Mouse (Mus musculus) thymus, postnatal 0 days (tissue): ENCODE data around the gene Zdhhc1. TPM values are rescaled to one million over a fixed set of nuclear protein-coding genes. Genes with fewer than 3 reads are reported as not detected.

Experiments used
- DNase-seq: peaks from one replicate; pipeline ENCODE4 v3.0.0-alpha.2; 2015; ENCODE audit warnings: low spot score
- polyA plus RNA-seq: library from polyadenylated mRNA; unstranded; fragments of >200 nt; fragmentation: Nextera tagmentation; extraction: Ambion mirVana; gene quantifications from 2 replicates; pipeline ENCODE4 v1.2.1, GENCODE M21; 2015

Zdhhc1 gene
- 5.8 and 6.9 TPM in 2 replicates for polyA plus RNA-seq

DNA sequence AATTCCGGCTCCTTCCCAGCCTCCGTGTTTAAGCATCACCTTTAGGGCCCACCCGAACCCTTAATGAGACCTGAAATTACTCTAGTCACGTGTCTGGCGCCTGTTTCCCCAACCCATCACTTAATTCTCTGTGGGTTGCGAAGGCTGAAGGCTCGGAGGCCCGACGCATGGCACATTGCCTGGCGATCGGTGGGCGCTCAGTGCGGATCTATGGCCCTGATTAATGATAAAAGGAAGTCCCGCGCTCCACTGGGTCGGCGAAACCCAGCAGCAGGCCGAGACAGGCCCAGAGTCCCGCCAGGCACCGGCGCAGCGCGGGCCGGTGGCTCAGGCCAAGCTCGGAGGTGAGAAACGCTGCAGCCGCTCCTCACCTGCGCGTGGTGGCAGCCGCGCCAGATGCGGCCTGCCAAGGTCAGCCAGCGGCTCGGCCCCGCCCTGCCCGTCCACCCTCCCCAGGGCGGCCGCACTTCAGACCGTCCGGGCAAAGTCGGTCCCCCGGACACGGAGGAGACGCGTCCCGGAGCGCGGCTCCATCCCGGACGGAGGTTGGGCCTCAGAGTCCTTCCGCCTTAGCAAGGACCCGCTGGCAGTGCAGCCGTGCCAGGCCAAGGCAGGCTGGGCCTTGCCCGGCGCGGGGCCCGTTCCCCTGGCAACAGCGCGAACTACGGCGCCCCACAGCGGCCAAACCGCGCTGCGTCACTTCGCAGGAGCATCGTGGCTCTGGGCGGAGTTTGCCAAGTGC lies at the start of gene Zdhhc1:
Gene Zdhhc1, minus strand, starts transcription at position 464 of the 742 bp plus-strand sequence.
- DNase-seq: peak; percentile 79

DNA sequence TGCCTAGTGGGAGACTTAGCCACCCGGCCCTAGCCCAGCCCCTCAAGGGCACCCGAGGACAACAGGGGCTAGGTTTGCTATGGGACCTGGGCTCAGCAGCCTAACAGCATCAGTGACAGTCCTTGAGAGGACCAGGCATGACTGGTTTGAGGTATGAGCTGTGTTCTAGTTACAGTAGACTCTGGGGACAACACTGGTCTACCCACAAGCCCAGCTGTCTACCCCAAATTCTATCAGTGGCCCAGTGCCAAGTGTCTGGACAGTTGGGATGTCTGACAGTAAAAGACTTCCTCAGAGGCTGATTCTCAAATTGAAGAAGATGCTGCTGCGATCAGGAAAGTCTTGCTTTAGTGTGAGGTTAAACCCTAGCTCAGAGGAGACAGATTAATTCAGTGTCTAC lies 48.5 kb upstream of the Zdhhc1 start:
- no peak for DNase-seq

DNA sequence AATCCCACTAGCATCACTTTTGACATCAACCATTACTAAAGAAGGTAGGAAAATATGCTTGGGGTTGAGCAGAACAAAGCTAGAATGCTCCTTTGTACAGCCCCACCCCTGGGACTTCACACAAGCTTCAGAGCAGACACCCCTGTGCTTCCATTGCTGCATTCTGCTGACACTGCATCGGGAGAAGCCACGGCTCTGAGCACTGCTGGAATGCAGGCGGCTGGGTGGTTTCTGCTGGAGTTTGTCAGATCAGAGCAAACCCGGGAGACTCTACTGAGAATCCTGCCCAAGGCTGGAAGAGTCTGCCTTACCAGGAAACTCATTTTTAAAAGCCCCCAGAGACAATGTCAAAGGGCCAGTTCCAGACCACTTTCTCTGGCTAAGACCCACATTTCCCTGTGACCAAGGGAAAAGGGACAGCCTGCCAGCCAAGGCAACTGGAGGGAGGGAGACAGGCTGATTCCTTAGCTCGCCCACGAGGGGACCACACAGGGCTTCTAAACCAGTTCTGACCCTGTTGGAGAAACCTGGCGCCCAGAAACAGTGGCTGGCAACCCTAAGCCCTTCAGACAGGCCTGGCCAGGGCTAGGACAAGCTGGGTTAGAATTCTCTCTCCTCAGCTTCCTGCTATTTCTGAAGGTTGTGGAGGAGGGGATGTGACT lies 48.0 kb upstream of the Zdhhc1 start:
- DNase-seq: no peak

DNA sequence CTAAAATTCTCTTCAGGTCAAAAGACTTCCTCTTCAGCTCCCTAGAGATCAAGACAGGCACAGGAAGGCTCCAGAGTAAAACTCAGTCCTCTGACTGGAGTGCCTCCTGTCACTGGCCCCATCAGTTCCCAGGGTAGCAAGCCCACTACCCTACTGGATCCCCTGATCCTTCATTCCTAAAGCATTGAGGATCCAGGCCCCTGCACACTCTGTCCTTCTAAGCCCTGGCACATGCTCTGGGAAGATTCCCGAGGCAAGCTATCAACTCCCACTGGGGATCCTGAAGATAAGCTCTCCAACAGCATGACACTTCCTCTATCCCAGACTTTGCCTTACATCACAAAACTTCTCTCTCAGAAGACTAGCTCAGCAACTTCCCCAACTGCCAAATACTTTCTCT lies 47.0 kb upstream of the Zdhhc1 start:
- DNase-seq: no peak

DNA sequence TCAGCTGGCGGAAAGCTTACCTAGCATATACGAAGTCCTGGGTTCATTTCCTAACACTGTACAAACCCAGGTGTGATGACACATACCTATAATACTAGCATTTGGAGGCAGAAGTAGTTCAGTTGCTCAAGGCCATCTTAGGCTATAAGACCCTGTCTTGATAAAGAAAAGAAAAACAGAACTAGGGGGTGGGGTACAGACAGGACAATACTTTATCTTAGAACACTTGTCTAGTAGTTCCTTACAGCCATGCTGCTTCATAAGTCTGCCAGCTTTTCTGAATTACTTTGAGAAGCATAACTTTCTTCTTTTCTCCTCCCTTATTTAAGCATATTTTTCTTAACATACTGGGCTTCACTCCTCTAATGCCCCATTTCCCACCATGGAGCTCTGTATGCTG lies 46.1 kb upstream of the Zdhhc1 start:
- no peak for DNase-seq

DNA sequence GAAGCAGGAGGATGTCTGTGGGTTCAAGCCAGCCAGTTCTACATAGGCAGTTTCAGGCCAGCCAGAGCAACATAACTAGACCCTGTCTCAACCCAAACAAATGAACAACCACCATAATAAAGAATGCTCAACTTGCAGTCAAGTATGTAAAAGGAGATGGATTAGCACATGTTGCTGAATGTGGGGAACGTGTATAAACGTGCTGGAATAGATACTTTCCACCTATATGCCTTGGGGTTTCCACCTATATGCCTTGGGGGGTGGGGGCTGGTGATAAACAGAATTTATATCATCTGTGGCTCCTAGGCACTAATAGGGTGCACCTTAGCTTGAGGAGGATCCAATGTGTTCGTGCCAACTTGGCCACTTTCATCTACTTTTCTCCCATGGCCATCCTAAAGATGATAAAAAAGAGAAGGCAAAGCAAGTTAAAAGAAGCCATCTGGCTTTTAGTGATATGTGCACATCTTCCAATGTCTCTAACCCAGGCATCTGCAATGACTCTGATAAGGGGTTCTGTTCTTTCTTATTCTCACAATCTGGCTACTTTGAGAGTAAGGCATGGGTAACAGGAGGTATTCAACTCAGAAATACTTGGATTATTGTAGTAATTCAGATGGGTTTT lies 45.4 kb upstream of the Zdhhc1 start:
- DNase-seq: no peak

DNA sequence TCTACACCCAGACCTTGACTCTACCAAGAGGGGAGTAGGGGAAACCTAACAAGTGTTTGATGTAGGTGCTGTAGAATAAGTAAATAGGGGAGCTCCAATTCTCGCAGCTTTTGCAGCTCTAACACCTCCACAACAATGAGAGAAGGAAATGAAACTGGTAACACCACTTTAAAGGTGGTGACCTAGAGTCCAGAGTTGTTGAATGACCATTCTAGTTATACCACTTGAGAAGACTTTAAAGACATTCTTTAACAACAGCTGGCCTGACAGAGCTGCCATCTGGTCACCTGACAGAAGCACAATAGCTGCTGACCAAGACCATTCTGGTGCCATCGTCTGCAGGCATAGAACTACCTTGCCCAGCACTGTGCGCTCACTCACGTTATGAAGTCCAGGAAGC lies 42.2 kb upstream of the Zdhhc1 start:
- DNase-seq: no peak

DNA sequence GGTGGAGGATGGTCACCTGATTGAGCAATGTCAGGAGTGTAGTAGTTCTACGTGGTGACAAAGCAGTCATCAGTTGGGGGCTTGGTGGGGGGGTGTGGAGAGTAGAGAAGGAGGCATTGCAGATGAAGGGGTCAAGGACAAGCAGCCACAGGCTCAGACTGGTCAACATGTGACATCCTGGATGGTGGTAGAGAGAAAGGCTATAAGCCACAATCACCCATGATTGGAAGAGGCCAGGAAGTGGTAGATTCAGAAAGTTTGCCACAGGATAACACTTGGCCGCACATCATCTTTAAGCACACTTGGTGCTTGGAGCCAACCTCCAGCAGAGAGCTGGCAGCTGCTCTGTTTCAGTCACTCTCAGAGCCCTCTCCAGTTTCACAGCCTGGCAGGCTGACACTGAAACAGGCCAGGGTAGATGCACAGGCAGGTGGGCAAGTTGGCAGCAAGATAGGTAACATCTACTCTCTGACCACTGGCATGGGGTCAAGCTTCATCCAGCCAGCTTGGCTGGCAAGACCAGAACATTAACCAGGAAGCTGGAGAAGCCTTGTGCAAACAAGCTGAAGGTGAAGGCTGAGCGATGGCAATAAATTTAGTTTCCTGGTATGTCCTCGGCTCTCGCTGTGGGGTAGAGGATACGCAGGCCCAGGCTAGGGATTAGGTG lies 40.4 kb upstream of the Zdhhc1 start:
- no peak for DNase-seq

DNA sequence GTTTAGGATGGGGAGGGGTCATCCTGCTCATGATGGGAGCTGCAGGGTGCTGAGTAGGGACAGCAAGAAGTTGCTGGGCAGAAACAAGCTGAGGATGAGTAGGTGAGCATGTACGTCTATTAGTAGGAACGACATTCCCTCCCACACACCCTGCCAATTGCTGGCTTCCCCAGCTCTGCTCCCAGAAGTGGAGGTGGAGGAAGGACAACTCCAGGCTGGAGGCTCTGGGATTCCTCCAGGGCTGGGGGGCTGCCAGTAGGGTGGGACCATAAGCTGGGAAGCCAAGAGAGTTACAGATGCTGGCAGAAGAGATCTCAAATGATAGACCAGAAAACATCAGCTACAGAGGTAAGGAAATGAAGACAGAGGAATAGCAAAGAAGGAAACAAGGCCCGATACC lies 39.8 kb upstream of the Zdhhc1 start:
- DNase-seq: no peak

DNA sequence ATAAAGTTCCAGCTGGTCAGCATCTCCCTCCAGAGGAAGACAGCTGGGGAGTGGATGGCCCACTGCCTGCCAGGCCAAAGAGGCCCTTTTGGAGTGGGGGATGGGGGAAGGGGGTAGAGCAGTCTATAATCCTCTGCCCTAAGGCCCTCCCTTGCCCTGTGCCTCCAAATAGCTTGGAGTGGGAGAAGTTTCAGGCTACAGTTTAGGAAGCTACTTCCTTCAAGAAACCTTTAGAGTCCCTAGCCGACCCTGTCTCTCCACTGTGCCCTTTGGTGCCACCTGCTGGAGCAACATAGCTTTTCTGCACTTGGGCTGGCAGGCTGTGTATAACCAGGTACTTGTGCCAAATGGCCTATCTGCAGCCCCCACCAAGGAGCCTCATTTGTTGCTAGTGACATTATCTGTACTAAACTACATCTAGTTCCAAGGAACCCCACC lies 37.2 kb upstream of the Zdhhc1 start:
- peak; percentile 71 for DNase-seq

DNA sequence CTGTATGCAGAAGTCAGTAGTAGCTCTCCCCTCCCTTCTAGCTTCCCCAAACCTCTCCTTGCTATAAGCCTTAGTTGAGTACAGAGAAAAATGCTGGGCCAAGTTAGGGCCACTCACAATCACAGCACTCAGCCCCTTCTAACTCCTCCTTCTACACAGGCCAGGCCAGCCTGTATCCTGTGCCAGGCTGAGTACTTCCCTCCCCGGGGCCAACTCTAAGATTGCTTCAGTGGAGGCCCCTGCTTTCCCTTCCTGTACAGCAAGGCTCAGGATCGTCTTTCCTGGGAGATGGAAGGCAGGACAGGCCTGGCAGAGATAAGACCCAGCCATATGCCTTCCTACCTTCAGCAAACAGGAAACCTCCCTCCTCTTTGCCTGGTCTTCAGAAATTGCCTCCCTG lies 36.7 kb upstream of the Zdhhc1 start:
- no peak for DNase-seq

DNA sequence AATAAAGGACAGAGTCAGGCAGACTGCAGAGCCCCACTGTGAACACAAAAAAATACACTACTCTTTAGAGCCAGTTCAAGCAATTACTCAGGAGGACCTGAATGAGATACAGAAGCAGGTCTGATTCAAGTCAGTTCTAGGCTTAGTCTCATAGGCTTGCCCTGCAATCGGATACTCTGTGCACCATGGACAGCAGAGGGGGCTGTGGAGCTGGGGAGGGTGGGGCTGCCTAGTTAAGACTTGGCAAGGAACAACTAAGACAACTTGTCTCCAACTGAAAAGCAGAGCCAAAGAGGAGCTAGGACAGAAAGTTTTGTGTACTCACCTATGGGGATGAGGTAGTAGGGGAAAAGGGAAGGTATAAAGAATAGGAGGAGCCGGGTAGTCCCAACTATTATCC lies 35.1 kb upstream of the Zdhhc1 start:
- DNase-seq: peak; percentile 57

DNA sequence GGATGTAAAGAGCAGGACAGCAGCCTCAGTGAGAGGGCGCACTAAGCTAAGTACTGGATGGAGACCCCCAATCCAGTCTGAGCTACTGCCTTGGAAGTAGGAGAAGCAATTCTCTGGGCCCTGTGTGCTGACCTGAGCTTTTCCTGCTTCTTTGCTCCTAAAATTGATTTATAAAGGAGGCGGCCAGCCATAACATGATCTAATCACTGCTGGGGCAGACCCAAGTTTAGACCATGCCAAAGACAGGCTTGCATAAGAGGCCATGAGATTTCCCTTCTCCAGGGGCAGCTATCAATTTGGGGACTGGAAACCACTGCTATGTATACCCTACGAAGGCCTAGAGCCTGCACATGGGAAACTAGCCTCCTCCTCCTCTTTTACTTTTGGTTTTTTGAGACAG lies 32.6 kb upstream of the Zdhhc1 start:
- no peak for DNase-seq

DNA sequence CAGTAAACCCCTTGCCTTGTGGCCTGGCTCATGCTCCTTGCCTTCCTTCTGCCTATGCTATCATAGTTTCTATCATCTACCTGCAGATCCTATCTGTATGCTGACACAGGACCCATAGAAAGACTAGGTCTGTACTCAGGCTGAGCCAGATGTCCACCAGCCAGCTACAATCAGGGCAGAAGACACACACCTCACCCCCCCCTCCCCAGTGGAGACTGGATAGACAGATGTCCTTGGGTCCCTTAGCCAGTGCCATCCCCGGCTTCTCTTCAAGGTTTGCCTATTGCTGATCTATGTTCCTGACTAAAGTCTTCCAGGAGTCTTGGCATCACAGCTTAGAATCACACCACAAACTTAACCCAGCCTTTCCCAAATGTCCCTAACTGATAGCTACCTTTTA lies 31.5 kb upstream of the Zdhhc1 start:
- no peak for DNase-seq

DNA sequence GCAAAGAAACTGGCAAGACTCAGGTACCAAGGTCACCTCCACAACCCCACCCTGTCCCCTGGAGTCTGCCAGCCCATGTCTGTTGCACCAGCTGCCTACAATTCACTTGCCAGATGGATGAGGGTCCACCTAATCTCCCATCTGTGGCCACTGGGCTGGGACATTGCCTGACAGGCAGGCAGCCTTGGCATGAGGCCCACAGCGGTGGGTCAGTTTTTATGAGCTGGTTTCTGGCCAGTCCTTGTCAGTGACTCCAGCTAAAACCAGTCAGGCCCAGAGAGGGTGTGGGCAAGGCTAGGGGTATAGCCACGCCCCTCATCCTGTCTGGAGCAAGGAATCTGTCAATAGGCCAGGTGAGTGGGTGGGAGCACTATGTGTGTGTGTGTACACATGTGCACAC lies 30.4 kb upstream of the Zdhhc1 start:
- DNase-seq: no peak

DNA sequence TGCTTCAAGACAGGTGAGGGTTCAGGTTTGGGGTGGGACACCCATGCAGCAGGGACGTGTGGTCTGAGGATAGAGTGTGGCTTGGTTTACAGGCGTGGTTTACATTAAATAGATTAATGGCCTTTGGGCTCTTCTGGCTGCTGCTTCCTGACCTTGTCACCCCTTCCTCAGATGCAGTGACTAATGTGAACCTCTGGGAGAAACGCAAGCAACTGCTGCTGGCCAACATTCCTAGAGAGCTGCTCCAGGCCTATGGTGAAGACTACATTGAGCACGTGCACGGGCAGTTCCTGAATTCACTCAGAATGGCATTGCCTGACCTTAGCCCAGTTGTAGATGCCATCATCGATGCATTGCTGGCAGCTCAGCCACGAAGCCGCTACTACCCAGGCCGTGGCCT lies 26.2 kb upstream of the Zdhhc1 start:
- no peak for DNase-seq

DNA sequence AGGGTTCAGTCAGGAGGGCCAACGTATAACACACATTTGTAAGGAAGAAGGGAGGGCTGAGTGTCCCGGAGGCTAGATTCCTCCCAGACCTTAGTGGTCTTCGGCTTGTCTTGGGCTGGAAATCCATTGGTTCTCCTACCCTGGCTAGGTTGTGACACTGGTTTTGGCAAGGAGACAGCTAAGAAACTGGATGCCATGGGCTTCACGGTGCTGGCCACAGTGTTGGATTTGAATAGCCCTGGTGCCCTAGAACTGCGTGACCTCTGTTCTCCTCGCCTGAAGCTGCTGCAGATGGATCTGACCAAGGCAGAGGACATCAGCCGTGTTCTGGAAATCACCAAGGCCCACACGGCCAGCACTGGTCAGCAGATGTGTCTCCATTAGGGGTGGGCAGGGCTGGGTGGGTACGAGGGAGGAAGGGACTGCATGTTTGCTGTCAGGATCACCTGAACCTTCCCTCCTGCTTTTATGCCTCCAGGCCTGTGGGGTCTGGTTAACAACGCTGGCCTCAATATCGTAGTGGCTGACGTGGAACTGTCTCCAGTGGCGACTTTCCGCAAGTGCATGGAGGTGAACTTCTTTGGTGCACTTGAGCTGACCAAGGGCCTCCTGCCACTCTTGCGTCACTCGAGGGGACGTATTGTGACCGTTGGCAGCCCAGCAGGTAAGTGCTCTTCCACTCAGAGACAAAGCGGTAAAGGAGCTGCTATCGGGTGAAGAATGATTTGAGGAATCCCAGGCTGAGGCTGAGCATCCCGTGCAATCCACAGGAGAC lies 25.5 kb upstream of the Zdhhc1 start:
- DNase-seq: no peak

DNA sequence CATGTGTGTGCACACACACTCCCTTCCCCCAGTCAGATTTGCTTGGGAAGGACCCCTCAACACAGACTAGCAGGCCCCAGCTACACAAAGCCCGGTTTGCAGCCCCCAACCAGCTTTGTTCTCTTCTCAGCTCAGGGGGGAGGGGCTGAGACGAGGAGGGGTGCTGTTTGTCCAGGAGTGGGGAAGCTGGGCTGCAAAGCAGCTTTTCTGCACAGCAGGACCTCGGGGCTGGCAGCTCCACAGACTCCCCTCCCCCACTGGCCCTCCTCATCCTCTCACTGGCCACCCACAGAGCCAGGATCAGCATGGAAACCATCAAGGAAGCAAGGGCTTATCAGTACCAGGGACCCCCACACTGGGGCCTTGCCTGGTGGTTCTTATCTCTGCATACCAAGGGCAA lies 24.4 kb upstream of the Zdhhc1 start:
- DNase-seq: no peak

DNA sequence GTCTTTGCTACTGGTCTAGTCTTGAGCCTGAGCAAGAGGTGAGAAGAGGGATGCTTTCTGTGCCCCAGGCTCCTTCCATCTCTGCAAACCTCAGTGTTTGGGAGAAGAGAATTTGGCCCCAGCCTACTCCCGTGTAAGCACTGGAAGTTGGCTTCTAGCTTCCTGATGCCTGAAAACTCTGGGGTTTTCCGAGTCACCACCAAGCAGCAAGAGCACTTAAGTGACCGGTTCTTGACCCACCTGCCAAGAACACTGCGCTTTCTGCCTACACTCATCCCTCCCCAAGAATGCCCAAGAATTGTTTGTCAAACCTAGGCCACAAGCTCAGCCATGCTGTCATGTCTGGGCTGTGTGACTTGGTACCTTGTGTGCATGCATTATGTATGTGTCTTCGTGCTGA lies 23.8 kb upstream of the Zdhhc1 start:
- no peak for DNase-seq

DNA sequence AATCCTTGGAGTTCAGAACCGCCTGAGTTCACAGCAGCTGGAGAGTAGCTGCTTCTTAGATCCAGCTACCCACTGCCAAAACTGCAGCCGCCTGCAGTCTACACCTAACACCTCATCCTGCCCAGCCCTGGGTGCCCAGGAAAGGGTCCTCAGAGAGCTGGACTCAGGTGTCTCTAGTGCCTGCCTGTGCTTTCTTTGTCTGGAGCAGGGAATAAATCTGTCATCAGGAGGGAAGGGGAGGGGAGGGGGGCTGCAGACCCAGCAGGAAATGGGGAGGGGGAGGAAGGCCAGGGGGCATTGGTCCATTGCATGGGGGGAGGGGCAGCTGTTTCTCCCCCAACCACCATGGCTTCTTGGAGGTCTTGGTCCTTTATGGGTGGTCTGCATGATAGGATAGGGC lies 22.9 kb upstream of the Zdhhc1 start:
- no peak for DNase-seq
